Mouse (Mus musculus) liver, adult 2 months (tissue): ENCODE results near the gene Frmd6.

Source experiments
- CTCF ChIP-seq: fragments of 200-500 bp; IDR thresholded peaks from 2 replicates; pipeline ENCODE4 v1.5.1; 2011; ENCODE audit warnings: low read depth, low read length, control low read depth
- POLR2A ChIP-seq: fragments of 200-500 bp; IDR thresholded peaks from 2 replicates; pipeline ENCODE4 v1.6.1; 2011; ENCODE audit warnings: low read length, control low read depth; ENCODE audit not compliant: insufficient read depth; ENCODE audit errors: extremely low read depth

DNA sequence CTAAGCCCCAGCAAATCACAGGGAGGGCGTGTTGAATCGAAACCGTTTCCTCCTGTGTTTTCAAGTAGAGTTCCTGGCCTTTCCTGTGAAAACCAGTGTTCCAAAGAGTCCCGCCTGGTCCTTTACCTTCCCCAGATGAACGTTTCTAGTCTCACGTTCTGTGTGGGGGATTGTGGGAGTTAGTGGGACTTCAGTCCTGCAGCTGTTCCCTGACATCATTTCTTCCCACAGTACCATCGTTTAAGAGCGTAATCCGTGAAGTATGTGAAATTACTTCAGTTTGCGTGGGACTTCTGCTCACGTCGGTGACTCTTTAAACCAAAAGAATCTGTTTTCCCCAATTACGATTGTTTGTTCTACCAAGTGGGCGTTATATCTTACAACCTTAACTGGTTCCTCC is 57.8 kb downstream of the Frmd6 start:
- TF ChIP-seq CTCF (no peak), POLR2A (no peak)
